Mouse (Mus musculus) megakaryocyte, embryonic 14.5 days (primary cell): ENCODE measurements at regions not wholly inside any gene's neighbourhood (a gene's known extent, or its start where the extent isn't known, plus 50 kb on each side); places are given as distances from the start of the nearest gene placed in this dataset.

Experiments used
- H3K27me3 ChIP-seq: replicated peaks from 2 replicates; pipeline ENCODE3; 2012; ENCODE audit warnings: inconsistent platforms
- H3K36me3 ChIP-seq: replicated peaks from 2 replicates; pipeline ENCODE3; 2012; ENCODE audit warnings: low read length, inconsistent platforms, mixed read lengths
- H3K4me1 ChIP-seq: 2 replicates; pipeline ENCODE4 v1.6.1; 2012; ENCODE audit warnings: inconsistent platforms
- H3K4me3 ChIP-seq: replicated peaks from 2 replicates; pipeline ENCODE3; 2012; ENCODE audit warnings: moderate library complexity, mild to moderate bottlenecking, inconsistent platforms
- H3K9me3 ChIP-seq: 2 replicates; pipeline ENCODE4 v1.6.1; 2012; ENCODE audit warnings: inconsistent platforms
- FLI1 ChIP-seq: IDR thresholded peaks from 2 replicates; pipeline ENCODE4 v1.6.1; 2012; ENCODE audit warnings: low read length, inconsistent platforms, mixed read lengths
- GATA1 ChIP-seq: IDR thresholded peaks from 3 replicates; pipeline ENCODE4 v1.6.1; 2012; ENCODE audit warnings: mixed read lengths, low read length, inconsistent platforms, borderline replicate concordance

GRCm38 (mm10) chr10:117548262-117548661, 81.0 kb upstream of the Cpm start:
- Histone ChIP-seq H3K4me3 (no peak overlapping the region), H3K9me3 (peaks cover 27% of the 10 kb centered on the region), H3K27me3 (no peaks in the 10 kb centered on the region), H3K36me3 (no peaks in the 10 kb centered on the region), H3K4me1 (no peaks in the 10 kb centered on the region)
- no peak for TF ChIP-seq FLI1
- TF ChIP-seq GATA1, result no peak

- Histone ChIP-seq H3K4me3 (no peak overlapping the region), H3K9me3 (peaks cover 25% of the 10 kb centered on the region), H3K27me3 (no peaks in the 10 kb centered on the region), H3K4me1 (no peaks in the 10 kb centered on the region), H3K36me3 (no peaks in the 10 kb centered on the region)
- no peak for TF ChIP-seq GATA1
- TF ChIP-seq FLI1, result no peak
Measured at GRCm38 (mm10) chr10:117547275-117547674, 82.0 kb upstream of the Cpm start.

GRCm38 (mm10) chr10:117545842-117546631, 83.3 kb upstream of the Cpm start:
- H3K4me1 ChIP-seq, result no peaks in the 10 kb centered on the region
- H3K9me3 ChIP-seq, result peaks cover 13% of the 10 kb centered on the region; the same call in 1 of the 2 replicates
- TF ChIP-seq GATA1, result no peak
- TF ChIP-seq FLI1, result no peak
- no peaks in the 10 kb centered on the region for H3K36me3 ChIP-seq
- H3K27me3 ChIP-seq, result no peaks in the 10 kb centered on the region
- no peak overlapping the region for H3K4me3 ChIP-seq

- Histone ChIP-seq H3K4me1 (no peaks in the 10 kb centered on the region), H3K36me3 (no peaks in the 10 kb centered on the region), H3K27me3 (peaks cover 4% of the 10 kb centered on the region), H3K4me3 (no peak overlapping the region), H3K9me3 (peaks cover 6% of the 10 kb centered on the region; the same call in 1 of the 2 replicates)
- TF ChIP-seq FLI1 (no peak), GATA1 (no peak)
Measured at GRCm38 (mm10) chr10:117544680-117545546, 84.4 kb upstream of the Cpm start.

GRCm38 (mm10) chr10:117543995-117544679, 85.2 kb upstream of the Cpm start:
- H3K9me3 ChIP-seq, result peaks cover 4% of the 10 kb centered on the region; the same call in 1 of the 2 replicates
- H3K27me3 ChIP-seq, result peaks cover 4% of the 10 kb centered on the region
- H3K4me1 ChIP-seq, result no peaks in the 10 kb centered on the region
- H3K36me3 ChIP-seq, result no peaks in the 10 kb centered on the region
- TF ChIP-seq GATA1 (no peak), FLI1 (no peak)
- no peak overlapping the region for H3K4me3 ChIP-seq

GRCm38 (mm10) chr10:117543696-117543950, 85.7 kb upstream of the Cpm start:
- Histone ChIP-seq H3K4me1 (no peaks in the 10 kb centered on the region), H3K9me3 (peaks cover 4% of the 10 kb centered on the region; the same call in 1 of the 2 replicates), H3K4me3 (no peak overlapping the region), H3K27me3 (peaks cover 4% of the 10 kb centered on the region), H3K36me3 (no peaks in the 10 kb centered on the region)
- TF ChIP-seq FLI1 (no peak), GATA1 (no peak)

GRCm38 (mm10) chr10:117542886-117543695, 86.2 kb upstream of the Cpm start:
- no peaks in the 10 kb centered on the region for H3K36me3 ChIP-seq
- H3K4me1 ChIP-seq, result no peaks in the 10 kb centered on the region
- H3K27me3 ChIP-seq, result peaks cover 4% of the 10 kb centered on the region
- peaks cover 4% of the 10 kb centered on the region; the same call in 1 of the 2 replicates for H3K9me3 ChIP-seq
- TF ChIP-seq FLI1 (no peak), GATA1 (no peak)
- H3K4me3 ChIP-seq, result no peak overlapping the region

GRCm38 (mm10) chr10:117542351-117542750, 86.9 kb upstream of the Cpm start:
- H3K4me1 ChIP-seq, result no peaks in the 10 kb centered on the region
- H3K36me3 ChIP-seq, result no peaks in the 10 kb centered on the region
- H3K9me3 ChIP-seq, result no peaks in the 10 kb centered on the region
- peaks cover 4% of the 10 kb centered on the region for H3K27me3 ChIP-seq
- no peak overlapping the region for H3K4me3 ChIP-seq
- TF ChIP-seq GATA1 (no peak), FLI1 (no peak)

- no peak for TF ChIP-seq GATA1
- TF ChIP-seq FLI1, result no peak
- Histone ChIP-seq H3K27me3 (peaks cover 4% of the 10 kb centered on the region), H3K36me3 (no peaks in the 10 kb centered on the region), H3K4me1 (no peaks in the 10 kb centered on the region), H3K9me3 (peaks cover 5% of the 10 kb centered on the region; the same call in 1 of the 2 replicates), H3K4me3 (no peak overlapping the region)
Measured at GRCm38 (mm10) chr10:117541487-117541886, 87.8 kb upstream of the Cpm start.
